Comparison of ENCODE assay signal across 12 mouse cellular contexts in the genomic region with DNA sequence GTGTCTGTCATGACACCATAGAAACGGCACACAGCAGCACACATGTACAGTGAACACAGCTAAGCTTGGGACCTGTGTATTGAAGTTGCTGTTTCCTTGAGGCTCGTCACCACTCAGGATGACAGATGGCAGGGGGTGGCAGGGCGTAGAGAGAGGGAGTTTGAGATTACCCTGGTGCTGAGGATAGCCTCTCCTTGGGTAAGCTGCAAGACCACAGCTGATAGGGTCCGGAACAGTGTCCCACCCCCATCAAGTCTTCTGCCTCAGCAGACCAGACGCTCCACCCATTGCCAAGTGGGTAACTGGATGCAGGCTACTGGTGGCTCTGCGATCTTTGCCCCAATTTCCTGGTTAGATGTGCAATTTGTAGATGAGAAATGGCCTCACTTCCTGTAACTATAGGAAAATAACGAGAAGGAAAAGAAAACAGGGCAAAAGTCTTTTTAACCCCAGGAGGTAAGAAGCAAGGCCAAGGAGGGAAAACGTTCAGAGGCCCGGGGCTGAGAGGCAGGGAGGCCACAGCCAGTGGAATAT. TPM values are rescaled to one million over a fixed set of nuclear protein-coding genes. Genes with fewer than 3 reads are reported as not detected.
DNase-seq lines count a peak whose midpoint lies in the region; ATAC-seq and TF ChIP-seq lines count a peak whose summit lies in the region.
"Had no signal": no experiment of that assay in that cellular context is flagged by ENCODE, and none has a peak within 500 bp of the region (broad histone marks: within the 10 kb centered on the region; RNA-seq: fewer than 3 reads in every experiment).

No protein-coding gene starts in this region.

- 34% methylated on average over 9 of the region's 9 CpGs for WGBS in lung, adult 2 months
- 12% methylated on average over 9 of the region's 9 CpGs for WGBS in liver, embryonic 12.5 days (ENCODE audit: insufficient replicate concordance)

- no peak for TF ChIP-seq CTCF in lung, adult 2 months (IDR thresholded peaks at IDR 0.05; ENCODE audit: insufficient read depth, low read length)

- no peaks in the 10 kb centered on the region for H3K4me1 ChIP-seq in lung, adult 2 months (ENCODE audit: control insufficient read depth, insufficient read depth, low read length)
- H3K4me1 ChIP-seq in liver, embryonic 12.5 days = peaks cover 17% of the 10 kb centered on the region
- H3K4me1 ChIP-seq: limb, embryonic 15.5 days had no signal

- H3K4me2 ChIP-seq in liver, embryonic 12.5 days = peak overlapping the region; percentile 8; the same call in 1 of the 2 replicates
- H3K4me2 ChIP-seq: limb, embryonic 15.5 days had no signal

- DNase-seq in lung, postnatal 25 days (ENCODE audit: low spot score) = peak; percentile 13
- no peak for DNase-seq in lung, adult 2 months
- peak; percentile 79 for DNase-seq in retina, postnatal 1 day
- no peak for DNase-seq in thymus, postnatal 25 days
- no peak for DNase-seq in B cell, adult 2 months
- DNase-seq: forebrain, postnatal 0 days; heart, adult 2 months had no signal

- no peaks in the 10 kb centered on the region for H3K9me3 ChIP-seq in liver, embryonic 12.5 days (replicated peaks)
- H3K9me3 ChIP-seq: limb, embryonic 15.5 days had no signal

- no peaks in the 10 kb centered on the region for H3K27me3 ChIP-seq in liver, embryonic 12.5 days (replicated peaks)
- H3K27me3 ChIP-seq: limb, embryonic 15.5 days had no signal

- no peaks in the 10 kb centered on the region for H3K36me3 ChIP-seq in liver, embryonic 12.5 days
- H3K36me3 ChIP-seq: hindbrain, embryonic 10.5 days; limb, embryonic 15.5 days had no signal

- ATAC-seq in common myeloid progenitor, adult 5-6 weeks (replicated peaks; ENCODE audit: low read depth, poor library complexity, severe bottlenecking) = peak; percentile 84
- peak; percentile 66 for ATAC-seq in liver, embryonic 12.5 days
- no peak for ATAC-seq in erythroid progenitor cell, adult 5-6 weeks (replicated peaks; ENCODE audit: low FRiP score, poor library complexity, severe bottlenecking)
- ATAC-seq: forebrain, postnatal 0 days had no signal

- H3K27ac ChIP-seq in liver, embryonic 12.5 days = peak overlapping the region; percentile 69
- H3K27ac ChIP-seq: heart, adult 2 months; hindbrain, embryonic 10.5 days; limb, embryonic 15.5 days had no signal

- no peak overlapping the region for H3K9ac ChIP-seq in liver, embryonic 12.5 days
- H3K9ac ChIP-seq: forebrain, postnatal 0 days; limb, embryonic 15.5 days had no signal

- no peak overlapping the region for H3K4me3 ChIP-seq in lung, adult 2 months (replicated peaks; ENCODE audit: extremely low read depth, low read depth, low read length)
- H3K4me3 ChIP-seq in liver, embryonic 12.5 days = no peak overlapping the region
- H3K4me3 ChIP-seq: heart, adult 2 months; hindbrain, embryonic 10.5 days; limb, embryonic 15.5 days had no signal

- no peak for TF ChIP-seq POLR2A in lung, adult 2 months (IDR thresholded peaks at IDR 0.05; ENCODE audit: borderline replicate concordance, extremely low read depth, low read depth, low read length)

RNA-seq across cellular contexts. Expression of a gene that starts 11.8 kb away (rescaled TPM):
- 3.0 and 5.2 TPM in 2 replicates for polyA plus RNA-seq in lung, adult 2 months (2012; rRNA removed)
- 20.3 and 28.0 TPM in 2 replicates for total RNA-seq in common myeloid progenitor, adult 5-6 weeks (2017)
- polyA plus RNA-seq in liver, embryonic 12.5 days (2016; fragmentation: Nextera tagmentation; extraction: Ambion mirVana) = 0.21 and 0.53 TPM in 2 replicates
- total RNA-seq in erythroid progenitor cell, adult 5-6 weeks (2015; ENCODE audit: low replicate concordance) = 2.2 and 7.1 TPM in 2 replicates
- 3.1 and 6.0 TPM in 2 replicates for total RNA-seq in erythroid progenitor cell, adult 5-6 weeks (2017; ENCODE audit: low replicate concordance)
- total RNA-seq: forebrain, postnatal 0 days; heart, adult 2 months had no signal
- polyA plus RNA-seq: hindbrain, embryonic 10.5 days; limb, embryonic 15.5 days had no signal

RNA-seq across cellular contexts. Expression of a gene that starts 24.1 kb away (rescaled TPM):
- 307 TPM in 1 of 2 replicates, not detected in the other for polyA plus RNA-seq in lung, adult 2 months (2012; rRNA removed)
- total RNA-seq in common myeloid progenitor, adult 5-6 weeks (2017) = not detected in 2 replicates
- polyA plus RNA-seq in liver, embryonic 12.5 days (2016; fragmentation: Nextera tagmentation; extraction: Ambion mirVana) = not detected in 2 replicates
- not detected in 2 replicates for total RNA-seq in erythroid progenitor cell, adult 5-6 weeks (2015; ENCODE audit: low replicate concordance)
- total RNA-seq in erythroid progenitor cell, adult 5-6 weeks (2017; ENCODE audit: low replicate concordance) = not detected in 2 replicates
- total RNA-seq: forebrain, postnatal 0 days; heart, adult 2 months had no signal
- polyA plus RNA-seq: heart, adult 2 months; hindbrain, embryonic 10.5 days had no signal

RNA-seq across cellular contexts. Expression of a gene that starts 44.2 kb away (rescaled TPM):
- polyA plus RNA-seq in lung, adult 2 months (2012; rRNA removed) = not detected in 2 replicates
- total RNA-seq in common myeloid progenitor, adult 5-6 weeks (2017) = not detected in 2 replicates
- polyA plus RNA-seq in liver, embryonic 12.5 days (2016; fragmentation: Nextera tagmentation; extraction: Ambion mirVana) = not detected in 2 replicates
- total RNA-seq in erythroid progenitor cell, adult 5-6 weeks (2015; ENCODE audit: low replicate concordance) = not detected in 2 replicates
- total RNA-seq in erythroid progenitor cell, adult 5-6 weeks (2017; ENCODE audit: low replicate concordance) = not detected in 2 replicates
- total RNA-seq: forebrain, postnatal 0 days; heart, adult 2 months had no signal
- polyA plus RNA-seq: forebrain, postnatal 0 days; heart, adult 2 months; hindbrain, embryonic 10.5 days; limb, embryonic 15.5 days had no signal

RNA-seq across cellular contexts. Expression of a gene that starts 48.3 kb away (rescaled TPM):
- 43.8 and 486 TPM in 2 replicates for polyA plus RNA-seq in lung, adult 2 months (2012; rRNA removed)
- 4.2 TPM in 1 of 2 replicates, not detected in the other for total RNA-seq in common myeloid progenitor, adult 5-6 weeks (2017)
- polyA plus RNA-seq in liver, embryonic 12.5 days (2016; fragmentation: Nextera tagmentation; extraction: Ambion mirVana) = not detected in 2 replicates
- 1.7 and 9.4 TPM in 2 replicates for total RNA-seq in erythroid progenitor cell, adult 5-6 weeks (2015; ENCODE audit: low replicate concordance)
- total RNA-seq in erythroid progenitor cell, adult 5-6 weeks (2017; ENCODE audit: low replicate concordance) = 9.7 TPM in 1 of 2 replicates, not detected in the other

RNA-seq across cellular contexts. Expression of a gene that starts 49.5 kb away (rescaled TPM):
- polyA plus RNA-seq in lung, adult 2 months (2012; rRNA removed) = 0.78 and 1.3 TPM in 2 replicates
- not detected in 2 replicates for total RNA-seq in common myeloid progenitor, adult 5-6 weeks (2017)
- polyA plus RNA-seq in liver, embryonic 12.5 days (2016; fragmentation: Nextera tagmentation; extraction: Ambion mirVana) = not detected in 2 replicates
- total RNA-seq in erythroid progenitor cell, adult 5-6 weeks (2015; ENCODE audit: low replicate concordance) = not detected in 2 replicates
- total RNA-seq in erythroid progenitor cell, adult 5-6 weeks (2017; ENCODE audit: low replicate concordance) = not detected in 2 replicates
- total RNA-seq: forebrain, postnatal 0 days; heart, adult 2 months had no signal
- polyA plus RNA-seq: forebrain, postnatal 0 days; hindbrain, embryonic 10.5 days; limb, embryonic 15.5 days had no signal

Comparison
In these comparisons a context has a peak if more than half of its experiments do, and no peak if none do; other contexts are left out.
1. DNase-seq: peak in lung, postnatal 25 days (single experiment) and retina, postnatal 1 day (single experiment); none in lung, adult 2 months (single experiment), thymus, postnatal 25 days (single experiment) and B cell, adult 2 months (0 of 2).